Mouse (Mus musculus) CD8-positive naive resting alpha-beta T cell, adult 2 months (primary cell): ENCODE measurements around the gene Olfr56.
"Not testable (repeated sequence)": the region's sequence is repeated elsewhere in the genome, so short reads cannot be mapped to it uniquely, and the experiment has no call there.

Source experiments
- DNase-seq, 2 experiments: peaks; one replicate each; pipeline ENCODE4 v3.0.0; 2022; ENCODE audit warnings: low read depth in 2 of 2, low spot score in 2 of 2

Olfr56 gene

GRCm38 (mm10) chr11:49156821-49157814 is 178.4 kb downstream of the Olfr56 start:
- DNase-seq, result no peak

GRCm38 (mm10) chr11:49168839-49169611 is 190.3 kb downstream of the Olfr56 start:
- no peak for DNase-seq

- DNase-seq, result no peak
Measured at GRCm38 (mm10) chr11:49170576-49170975, 191.9 kb downstream of the Olfr56 start.

- DNase-seq, result peak in 1 of 2 experiments; percentile 8
Measured at GRCm38 (mm10) chr11:49175345-49175744, 196.7 kb downstream of the Olfr56 start.

- not testable (repeated sequence) for DNase-seq
Measured at GRCm38 (mm10) chr11:49176047-49176779, 197.5 kb downstream of the Olfr56 start.

GRCm38 (mm10) chr11:49183172-49183571 is 204.5 kb downstream of the Olfr56 start:
- no peak for DNase-seq
